Mouse (Mus musculus): ENCODE measurements at regions not wholly inside any gene's neighbourhood (a gene's known extent, or its start where the extent isn't known, plus 50 kb on each side); places are given as distances from the start of the nearest gene placed in this dataset.

- DNase-seq (ENCODE audit: low spot score in 2 of 2), result peak in 1 of 2 experiments; percentile 6
Observed at GRCm38 (mm10) chr4:72800014-72800786, 52.2 kb downstream of the Aldoart1 start.

DNA sequence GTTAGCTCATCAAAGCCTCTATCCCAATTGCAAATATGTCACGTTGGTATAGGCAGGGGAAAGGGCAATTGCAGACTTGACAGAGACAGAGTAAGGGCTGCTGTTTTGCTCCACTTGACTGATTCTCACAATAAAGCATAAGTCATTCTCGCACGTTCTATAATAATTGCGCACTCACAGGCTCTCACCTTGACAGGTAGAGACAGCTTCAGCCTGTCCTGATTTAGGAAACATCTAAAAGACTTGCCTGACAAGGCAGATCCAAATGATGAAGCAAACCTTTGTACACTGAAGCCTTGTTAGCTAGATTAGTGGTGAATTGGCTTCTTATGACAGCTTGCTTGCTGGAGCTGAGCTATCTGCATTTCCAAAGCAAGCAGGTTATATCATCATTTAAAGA lies 52.9 kb downstream of the Aldoart1 start:
- DNase-seq (ENCODE audit: low spot score in 2 of 2), result no peak

- DNase-seq (ENCODE audit: low spot score in 2 of 2), result no peak
Observed at GRCm38 (mm10) chr4:72788796-72789195, 63.6 kb downstream of the Aldoart1 start.

DNA sequence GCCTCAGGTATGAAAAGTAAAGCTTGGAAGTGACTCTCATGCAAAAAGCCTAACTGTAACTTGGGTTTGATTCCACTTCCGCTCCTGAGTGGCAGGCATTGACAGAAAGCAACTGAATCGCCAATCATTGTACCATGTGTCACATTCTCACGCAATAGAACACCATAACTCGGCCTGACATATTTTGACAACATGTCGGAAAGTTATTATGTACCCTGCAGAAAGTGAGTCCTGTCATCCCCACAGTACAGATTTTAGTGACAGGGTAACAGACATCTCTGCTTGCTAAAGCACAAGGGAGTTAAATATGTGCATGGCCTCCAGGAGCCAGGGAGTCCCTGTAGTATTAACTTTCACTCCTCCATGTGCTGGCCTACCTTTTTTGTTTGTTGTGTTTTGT lies 85.5 kb downstream of the Aldoart1 start:
- no peak for DNase-seq (ENCODE audit: low spot score in 2 of 2)

GRCm38 (mm10) chr4:72766386-72766785 lies 86.0 kb downstream of the Aldoart1 start:
- DNase-seq (ENCODE audit: low spot score in 2 of 2), result no peak
